Mouse (Mus musculus) embryo, embryonic 11.5 days (tissue): ENCODE measurements at regions not wholly inside any gene's neighbourhood (a gene's known extent, or its start where the extent isn't known, plus 50 kb on each side); places are given as distances from the start of the nearest gene placed in this dataset.

Experiments
- DNase-seq: peaks from one replicate; pipeline ENCODE4 v3.0.0-alpha.2; 2012; ENCODE audit warnings: low read depth, low spot score

- no peak for DNase-seq
Observed at GRCm38 (mm10) chr10:96955036-96955775, 338.4 kb downstream of the Btg1 start.

GRCm38 (mm10) chr10:96955776-96956448 is 339.1 kb downstream of the Btg1 start:
- DNase-seq = no peak

- DNase-seq = no peak
Observed at GRCm38 (mm10) chr10:96956449-96956834, 339.6 kb downstream of the Btg1 start.

GRCm38 (mm10) chr10:96957019-96957418 is 340.2 kb downstream of the Btg1 start:
- DNase-seq = no peak

GRCm38 (mm10) chr10:96969825-96970224 is 353.0 kb downstream of the Btg1 start:
- no peak for DNase-seq

- no peak for DNase-seq
Observed at GRCm38 (mm10) chr10:96970737-96971136, 353.9 kb downstream of the Btg1 start.

- no peak for DNase-seq
Observed at GRCm38 (mm10) chr10:96971810-96972209, 355.0 kb downstream of the Btg1 start.

GRCm38 (mm10) chr10:96974326-96974977 is 357.6 kb downstream of the Btg1 start:
- no peak for DNase-seq

- DNase-seq = no peak
Observed at GRCm38 (mm10) chr10:96976691-96977090, 359.9 kb downstream of the Btg1 start.

- no peak for DNase-seq
Observed at GRCm38 (mm10) chr10:96980494-96980831, 363.7 kb downstream of the Btg1 start.

GRCm38 (mm10) chr10:96980832-96981515 is 364.2 kb downstream of the Btg1 start:
- DNase-seq = no peak

- DNase-seq = no peak
Observed at GRCm38 (mm10) chr10:96981516-96981869, 364.7 kb downstream of the Btg1 start.

GRCm38 (mm10) chr10:97000871-97001270 is 384.1 kb downstream of the Btg1 start:
- no peak for DNase-seq

- DNase-seq = no peak
Observed at GRCm38 (mm10) chr10:97008873-97009272, 392.1 kb downstream of the Btg1 start.

GRCm38 (mm10) chr10:97009859-97010258 is 393.1 kb downstream of the Btg1 start:
- no peak for DNase-seq

GRCm38 (mm10) chr10:97018641-97019040 is 401.8 kb downstream of the Btg1 start:
- no peak for DNase-seq

GRCm38 (mm10) chr10:97028776-97029175 is 412.0 kb downstream of the Btg1 start:
- no peak for DNase-seq

- DNase-seq = no peak
Observed at GRCm38 (mm10) chr10:97030996-97031395, 414.2 kb downstream of the Btg1 start.

- DNase-seq = no peak
Observed at GRCm38 (mm10) chr10:97035371-97035786, 418.6 kb downstream of the Btg1 start.

- DNase-seq = no peak
Observed at GRCm38 (mm10) chr10:97038025-97038424, 421.2 kb downstream of the Btg1 start.

GRCm38 (mm10) chr10:97047566-97047965 is 430.8 kb downstream of the Btg1 start:
- DNase-seq = no peak

- no peak for DNase-seq
Observed at GRCm38 (mm10) chr10:97047996-97048395, 431.2 kb downstream of the Btg1 start.
